In the genomic region with DNA sequence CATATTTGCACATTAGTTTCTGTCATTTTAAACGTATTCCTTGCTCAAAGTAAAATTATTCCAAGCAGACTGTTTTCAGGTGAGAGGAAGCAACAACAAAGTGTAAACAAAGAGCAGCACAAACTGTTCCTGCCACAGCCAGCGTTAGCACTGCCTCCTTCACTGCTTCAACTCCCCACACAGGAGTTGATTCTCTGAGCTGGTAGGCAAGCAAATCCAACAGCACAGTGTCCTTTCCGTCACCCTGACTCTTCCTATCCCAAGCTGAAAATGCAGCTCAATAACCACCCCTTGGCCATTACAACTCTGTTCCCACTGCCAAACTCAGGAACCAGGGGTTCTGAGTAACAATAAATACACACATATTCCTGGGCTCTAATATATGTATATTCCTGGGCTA, we compare ENCODE assay signal across 8 mouse cellular contexts. TPM values are rescaled to one million over a fixed set of nuclear protein-coding genes. Genes with fewer than 3 reads are reported as not detected.
DNase-seq lines count a peak whose midpoint lies in the region; ATAC-seq and TF ChIP-seq lines count a peak whose summit lies in the region.

No protein-coding gene starts in this region.

- H3K27ac ChIP-seq in cerebellum, adult 2 months (ENCODE audit: insufficient read depth, low read length) = no peak overlapping the region
- no peak overlapping the region for H3K27ac ChIP-seq in forebrain, postnatal 0 days (ENCODE audit: low read depth, low read length)
- H3K27ac ChIP-seq in liver, embryonic 12.5 days = peak overlapping the region; percentile 70

- 15% methylated on average over 3 of the region's 3 CpGs for WGBS in cerebellum, adult 2 months
- WGBS in forebrain, postnatal 0 days = 16% methylated on average over 3 of the region's 3 CpGs
- WGBS in liver, embryonic 12.5 days (ENCODE audit: insufficient replicate concordance) = 10% methylated on average over 3 of the region's 3 CpGs

- TF ChIP-seq CTCF in cerebellum, adult 2 months (IDR thresholded peaks at IDR 0.05; ENCODE audit: borderline replicate concordance, insufficient read depth, low read depth, low read length) = no peak
- TF ChIP-seq CTCF in forebrain, postnatal 0 days (IDR thresholded peaks at IDR 0.05; ENCODE audit: low read depth) = no peak

- no peak for DNase-seq in cerebellum, adult 2 months
- DNase-seq in cerebellum, adult 11 months = no peak
- peak; percentile 26 for DNase-seq in 416B (ENCODE audit: low read depth)
- DNase-seq in forebrain, postnatal 0 days = no peak
- DNase-seq in urinary bladder, postnatal 10 days (ENCODE audit: low spot score) = no peak
- DNase-seq in layer of hippocampus, adult 9-11 months = no peak
- no peak for DNase-seq in embryo, embryonic 11 days

- no peaks in the 10 kb centered on the region for H3K27me3 ChIP-seq in cerebellum, adult 2 months (ENCODE audit: control insufficient read depth, insufficient read depth, low read length)
- H3K27me3 ChIP-seq in forebrain, postnatal 0 days (ENCODE audit: insufficient read depth, low read length) = no peaks in the 10 kb centered on the region
- H3K27me3 ChIP-seq in liver, embryonic 12.5 days (replicated peaks) = no peaks in the 10 kb centered on the region

- no peak for TF ChIP-seq POLR2A in cerebellum, adult 2 months (IDR thresholded peaks at IDR 0.05; ENCODE audit: borderline replicate concordance, insufficient read depth, low read length)

- ATAC-seq in forebrain, postnatal 0 days = no peak
- no peak for ATAC-seq in liver, embryonic 12.5 days

- H3K9me3 ChIP-seq in forebrain, postnatal 0 days (ENCODE audit: low read length) = no peaks in the 10 kb centered on the region
- no peaks in the 10 kb centered on the region for H3K9me3 ChIP-seq in liver, embryonic 12.5 days (replicated peaks)

- H3K4me3 ChIP-seq in cerebellum, adult 2 months (replicated peaks; ENCODE audit: insufficient read depth, low read depth, low read length) = peak overlapping the region; percentile 50
- H3K4me3 ChIP-seq in forebrain, postnatal 0 days (ENCODE audit: low read depth, low read length) = peak overlapping the region; percentile 89
- peak overlapping the region; percentile 92 for H3K4me3 ChIP-seq in liver, embryonic 12.5 days

- no peak overlapping the region for H3K9ac ChIP-seq in forebrain, postnatal 0 days
- H3K9ac ChIP-seq in liver, embryonic 12.5 days = peak overlapping the region; percentile 70

- peak overlapping the region; percentile 83 for H3K4me2 ChIP-seq in forebrain, postnatal 0 days (ENCODE audit: low read depth)
- peak overlapping the region; percentile 96 for H3K4me2 ChIP-seq in liver, embryonic 12.5 days

- no peaks in the 10 kb centered on the region for H3K4me1 ChIP-seq in cerebellum, adult 2 months (ENCODE audit: control insufficient read depth, insufficient read depth, low read length)
- H3K4me1 ChIP-seq in forebrain, postnatal 0 days (ENCODE audit: insufficient read depth) = peaks cover 23% of the 10 kb centered on the region
- peaks cover 58% of the 10 kb centered on the region for H3K4me1 ChIP-seq in liver, embryonic 12.5 days

- H3K36me3 ChIP-seq in forebrain, postnatal 0 days (ENCODE audit: insufficient read depth) = no peaks in the 10 kb centered on the region
- no peaks in the 10 kb centered on the region; the same call in 1 of the 2 replicates for H3K36me3 ChIP-seq in liver, embryonic 12.5 days

RNA-seq across cellular contexts. Expression of gene Man1a2, which starts 2.5 kb away (rescaled TPM):
- polyA plus RNA-seq in cerebellum, adult 2 months (2012; rRNA removed) = 21.4 and 22.2 TPM in 2 replicates
- total RNA-seq in forebrain, postnatal 0 days (2014; rRNA removed) = 39.8 and 48.2 TPM in 2 replicates
- polyA plus RNA-seq in forebrain, postnatal 0 days (2015; fragmentation: Nextera tagmentation; extraction: Ambion mirVana) = 45.2 and 54.3 TPM in 2 replicates
- polyA plus RNA-seq in liver, embryonic 12.5 days (2016; fragmentation: Nextera tagmentation; extraction: Ambion mirVana) = 61.2 and 65.0 TPM in 2 replicates
